Mouse (Mus musculus) limb, embryonic 10.5 days (tissue): Measurements from ENCODE around the gene 2310050C09Rik. TPM values are rescaled to one million over a fixed set of nuclear protein-coding genes. Genes with fewer than 3 reads are reported as not detected.

Source experiments
- DNase-seq: peaks from one replicate; pipeline ENCODE4 v3.0.0-alpha.2; 2017; ENCODE audit warnings: low spot score
- H3K27ac ChIP-seq: fragments of 300-500 bp; sonication (generic); 2 replicates; pipeline ENCODE4 v1.5.1; 2016; ENCODE audit warnings: mild to moderate bottlenecking
- H3K27me3 ChIP-seq: fragments of 300-500 bp; sonication (generic); 2 replicates; pipeline ENCODE4 v1.6.1; 2016; ENCODE audit warnings: low read depth, mild to moderate bottlenecking; ENCODE audit not compliant: poor library complexity, severe bottlenecking
- H3K36me3 ChIP-seq: fragments of 300-500 bp; sonication (generic); 2 replicates; pipeline ENCODE4 v1.6.1; 2016; ENCODE audit warnings: mild to moderate bottlenecking, moderate library complexity
- H3K4me1 ChIP-seq: fragments of 300-500 bp; sonication (generic); 2 replicates; pipeline ENCODE4 v1.6.1; 2016
- H3K4me3 ChIP-seq: fragments of 300-500 bp; sonication (generic); 2 replicates; pipeline ENCODE4 v1.5.1; 2016; ENCODE audit warnings: mild to moderate bottlenecking, moderate library complexity
- H3K9me3 ChIP-seq: fragments of 300-500 bp; sonication (generic); replicated peaks from 2 replicates; pipeline ENCODE4 v1.6.1; 2016; ENCODE audit warnings: mild to moderate bottlenecking
- WGBS: fragments of 180-500 bp; shearing (Covaris S2); methylation state at CpG from one replicate; pipeline ENCODE4 v1.1.7; 2016; 5-methylcytosine and 5-hydroxymethylcytosine counted together
- polyA plus RNA-seq: library from polyadenylated mRNA; unstranded; fragments of >200 nt; fragmentation: Nextera tagmentation; extraction: Ambion mirVana; gene quantifications from 2 replicates; pipeline ENCODE4 v1.2.1, GENCODE M21; 2016

2310050C09Rik gene
- polyA plus RNA-seq = not detected in 2 replicates

- 75% methylated on average over 4 of the region's 4 CpGs for WGBS
Measured at GRCm38 (mm10) chr3:92870116-92870515, at the start of gene 2310050C09Rik. 2310050C09Rik (minus strand) TSS chr3:92870216.

DNA sequence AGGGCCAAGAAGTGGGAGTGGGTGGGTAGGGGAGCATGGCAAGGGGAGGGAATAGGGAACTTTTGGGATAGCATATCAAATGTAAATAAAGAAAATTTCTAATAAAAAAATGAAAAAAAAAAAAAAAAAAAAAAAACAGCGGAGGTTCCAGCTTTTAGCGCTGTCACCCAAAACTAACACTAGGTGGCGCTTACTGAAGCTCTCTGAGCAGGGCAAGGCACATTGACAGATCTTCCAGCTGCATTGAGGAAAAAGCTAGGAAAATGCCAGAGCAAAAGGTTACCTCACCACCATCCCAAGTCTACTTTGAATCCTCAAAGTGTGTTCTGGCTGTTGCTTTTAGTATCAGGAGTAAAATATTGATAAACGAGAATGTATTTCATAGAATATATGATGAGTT lies 37.6 kb upstream of the 2310050C09Rik start:
- 30% methylated on average over 4 of the region's 4 CpGs for WGBS
- Histone ChIP-seq H3K27ac (no peak overlapping the region), H3K36me3 (no peaks in the 10 kb centered on the region), H3K27me3 (no peaks in the 10 kb centered on the region), H3K4me3 (no peak overlapping the region), H3K4me1 (no peaks in the 10 kb centered on the region), H3K9me3 (no peaks in the 10 kb centered on the region)
- DNase-seq = no peak

More at GRCm38 (mm10) chr3:92870116-92870515, at the start of gene 2310050C09Rik:
- Histone ChIP-seq H3K4me1 (no peaks in the 10 kb centered on the region), H3K4me3 (no peak within 1 kb of the TSS), H3K27me3 (no peaks in the 10 kb centered on the region), H3K36me3 (no peaks in the 10 kb centered on the region), H3K27ac (no peak within 1 kb of the TSS), H3K9me3 (no peaks in the 10 kb centered on the region)
- DNase-seq = no peak

DNA sequence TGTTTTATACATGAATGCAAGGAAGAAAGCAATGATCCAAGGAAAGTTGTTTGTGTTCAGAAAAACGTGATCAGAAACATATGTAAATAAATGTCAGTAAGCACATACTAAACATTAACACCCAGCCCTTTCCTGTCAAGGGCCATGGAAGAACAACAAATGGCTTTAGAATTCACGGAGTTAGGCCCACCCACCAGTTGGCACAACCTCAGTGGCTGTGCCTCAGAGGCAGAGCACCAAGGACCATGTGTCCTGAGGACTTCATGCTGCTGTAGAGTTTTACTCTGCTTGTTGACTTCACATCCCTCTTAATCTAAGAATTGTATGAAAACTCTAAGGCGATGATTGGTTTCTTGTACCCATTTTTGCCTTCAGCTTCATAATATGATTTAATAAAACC lies 35.2 kb upstream of the 2310050C09Rik start:
- H3K27ac ChIP-seq = no peak overlapping the region

GRCm38 (mm10) chr3:92903640-92904039 lies 33.6 kb upstream of the 2310050C09Rik start:
- no peaks in the 10 kb centered on the region for H3K4me1 ChIP-seq
- no peak overlapping the region for H3K4me3 ChIP-seq
- H3K27ac ChIP-seq = no peak overlapping the region
- 41% methylated on average over 4 of the region's 4 CpGs for WGBS
- no peak for DNase-seq
- H3K9me3 ChIP-seq = no peaks in the 10 kb centered on the region
- H3K36me3 ChIP-seq = no peaks in the 10 kb centered on the region
- H3K27me3 ChIP-seq = no peaks in the 10 kb centered on the region

More for the DNA sequence above, 35.2 kb upstream of the 2310050C09Rik start:
- no peaks in the 10 kb centered on the region for H3K27me3 ChIP-seq
- no peaks in the 10 kb centered on the region for H3K4me1 ChIP-seq
- 54% methylated on average over 3 of the region's 3 CpGs for WGBS
- H3K4me3 ChIP-seq = no peak overlapping the region
- DNase-seq = no peak
- no peaks in the 10 kb centered on the region for H3K9me3 ChIP-seq
- no peaks in the 10 kb centered on the region for H3K36me3 ChIP-seq

- DNase-seq = peak; percentile 52
- 26% methylated on average over 3 of the region's 3 CpGs for WGBS
- Histone ChIP-seq H3K4me3 (no peak overlapping the region), H3K9me3 (no peaks in the 10 kb centered on the region), H3K36me3 (no peaks in the 10 kb centered on the region), H3K27me3 (no peaks in the 10 kb centered on the region), H3K27ac (no peak overlapping the region), H3K4me1 (no peaks in the 10 kb centered on the region)
Measured at GRCm38 (mm10) chr3:92902992-92903391, 33.0 kb upstream of the 2310050C09Rik start.

- H3K27me3 ChIP-seq = no peaks in the 10 kb centered on the region
- WGBS = 64% methylated on average over 1 of the region's 1 CpGs
- no peaks in the 10 kb centered on the region for H3K9me3 ChIP-seq
- H3K4me1 ChIP-seq = no peaks in the 10 kb centered on the region
- H3K4me3 ChIP-seq = no peak overlapping the region
- H3K36me3 ChIP-seq = no peaks in the 10 kb centered on the region
- no peak for DNase-seq
- no peak overlapping the region for H3K27ac ChIP-seq
Measured at GRCm38 (mm10) chr3:92894489-92894888, 24.5 kb upstream of the 2310050C09Rik start.

DNA sequence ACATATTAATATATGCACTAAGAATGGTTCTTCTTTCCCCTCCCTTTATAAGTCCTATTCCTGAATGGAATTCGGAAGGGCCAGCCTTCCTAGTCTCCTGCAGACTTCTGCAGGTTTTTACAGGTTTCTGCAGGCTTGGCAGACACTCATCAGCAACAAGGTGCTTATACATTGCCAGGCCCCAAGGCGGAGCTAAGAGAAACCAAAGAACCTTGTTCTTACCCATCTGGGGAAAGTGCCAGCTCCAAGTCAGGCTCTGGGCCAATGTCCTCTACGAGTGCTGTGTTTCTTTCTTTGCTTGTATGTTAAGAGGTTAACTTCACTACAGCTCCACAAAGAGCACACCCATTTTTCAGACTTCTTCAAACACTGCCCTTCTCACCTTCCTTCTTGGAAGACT lies 24.0 kb upstream of the 2310050C09Rik start:
- H3K27me3 ChIP-seq = no peaks in the 10 kb centered on the region
- no peak for DNase-seq
- H3K27ac ChIP-seq = no peak overlapping the region
- no peak overlapping the region for H3K4me3 ChIP-seq
- H3K36me3 ChIP-seq = no peaks in the 10 kb centered on the region
- H3K9me3 ChIP-seq = no peaks in the 10 kb centered on the region
- H3K4me1 ChIP-seq = no peaks in the 10 kb centered on the region
- WGBS = 75% methylated on average over 3 of the region's 3 CpGs

- 95% methylated on average over 3 of the region's 3 CpGs for WGBS
- no peaks in the 10 kb centered on the region for H3K27me3 ChIP-seq
- H3K4me1 ChIP-seq = no peaks in the 10 kb centered on the region
- no peak for DNase-seq
- H3K4me3 ChIP-seq = no peak overlapping the region
- no peaks in the 10 kb centered on the region for H3K36me3 ChIP-seq
- no peak overlapping the region for H3K27ac ChIP-seq
- H3K9me3 ChIP-seq = no peaks in the 10 kb centered on the region
Measured at GRCm38 (mm10) chr3:92874180-92874579, 4.2 kb upstream of the 2310050C09Rik start.

- Histone ChIP-seq H3K9me3 (no peaks in the 10 kb centered on the region), H3K4me3 (no peak within 1 kb of the TSS), H3K27ac (no peak within 1 kb of the TSS), H3K4me1 (no peaks in the 10 kb centered on the region), H3K27me3 (no peaks in the 10 kb centered on the region), H3K36me3 (no peaks in the 10 kb centered on the region)
- WGBS = 91% methylated on average over 3 of the region's 3 CpGs
- DNase-seq = no peak
Measured at GRCm38 (mm10) chr3:92851186-92851585, 18.8 kb downstream of the 2310050C09Rik start, which contains the start of gene Lce1l. Lce1l (minus strand) TSS chr3:92851286.

DNA sequence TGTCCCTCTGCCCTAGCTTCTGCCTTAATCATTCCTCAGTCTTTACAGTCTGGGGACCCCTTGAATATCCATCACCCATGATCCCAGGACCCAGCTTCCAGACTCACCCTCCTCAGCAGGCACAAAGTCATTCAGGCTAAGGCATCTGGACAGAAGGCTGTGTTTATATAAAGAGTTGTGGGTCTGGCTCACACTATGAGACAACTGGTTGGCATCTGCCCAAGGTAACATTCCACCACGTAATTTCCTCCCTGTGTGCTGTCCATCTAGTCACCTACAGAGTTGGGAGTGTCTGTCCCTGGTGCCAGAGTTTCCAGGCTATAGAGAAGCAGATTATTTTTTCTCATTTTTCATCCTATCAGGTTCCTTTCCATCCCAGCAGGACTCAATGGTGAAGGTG lies 42.9 kb downstream of the 2310050C09Rik start, which contains the start of gene Kprp:
Gene Kprp (minus strand): TSS at position 140 of the 400 bp plus-strand sequence.
- H3K27me3 ChIP-seq = no peaks in the 10 kb centered on the region
- 71% methylated on average over 1 of the region's 1 CpGs for WGBS
- H3K9me3 ChIP-seq = no peaks in the 10 kb centered on the region; the same call in 1 of the 2 replicates
- DNase-seq = no peak
- H3K36me3 ChIP-seq = no peaks in the 10 kb centered on the region
- H3K27ac ChIP-seq = no peak within 1 kb of the TSS
- H3K4me3 ChIP-seq = no peak within 1 kb of the TSS
- no peaks in the 10 kb centered on the region for H3K4me1 ChIP-seq

GRCm38 (mm10) chr3:92825808-92826207 lies 44.2 kb downstream of the 2310050C09Rik start:
- Histone ChIP-seq H3K36me3 (no peaks in the 10 kb centered on the region), H3K27ac (no peak overlapping the region), H3K4me3 (no peak overlapping the region), H3K4me1 (no peaks in the 10 kb centered on the region), H3K9me3 (no peaks in the 10 kb centered on the region; the same call in 1 of the 2 replicates), H3K27me3 (no peaks in the 10 kb centered on the region)
- 36% methylated on average over 1 of the region's 1 CpGs for WGBS
- DNase-seq = no peak

Other genes with a start within 250 kb of the 2310050C09Rik start
- not detected in 2 replicates for gene Lce6a, start 248.6 kb downstream of the 2310050C09Rik start, polyA plus RNA-seq
- not detected in 2 replicates for gene Lce1a1, start 221.9 kb downstream of the 2310050C09Rik start, polyA plus RNA-seq
- gene Lce1b, start 213.3 kb downstream of the 2310050C09Rik start, polyA plus RNA-seq = not detected in 2 replicates
- not detected in 2 replicates for gene Lce1a2, start 199.9 kb downstream of the 2310050C09Rik start, polyA plus RNA-seq
- not detected in 2 replicates for gene Lce1c, start 191.0 kb downstream of the 2310050C09Rik start, polyA plus RNA-seq
- gene Lce1d, start 183.0 kb downstream of the 2310050C09Rik start, polyA plus RNA-seq = not detected in 2 replicates
- gene Lce1e, start 161.1 kb downstream of the 2310050C09Rik start, polyA plus RNA-seq = not detected in 2 replicates
- not detected in 2 replicates for gene Lce1f, start 149.9 kb downstream of the 2310050C09Rik start, polyA plus RNA-seq
- gene Gm38119, start 131.1 kb downstream of the 2310050C09Rik start, polyA plus RNA-seq = not detected in 2 replicates
- not detected in 2 replicates for gene Lce1g, start 117.9 kb downstream of the 2310050C09Rik start, polyA plus RNA-seq
- not detected in 2 replicates for gene Lce1h, start 105.2 kb downstream of the 2310050C09Rik start, polyA plus RNA-seq
- not detected in 2 replicates for gene Lce1i, start 91.3 kb downstream of the 2310050C09Rik start, polyA plus RNA-seq
- gene Lce1j, start 79.7 kb downstream of the 2310050C09Rik start, polyA plus RNA-seq = not detected in 2 replicates
- gene Lce1k, start 62.3 kb downstream of the 2310050C09Rik start, polyA plus RNA-seq = not detected in 2 replicates
- gene Kprp, start 43.0 kb downstream of the 2310050C09Rik start, polyA plus RNA-seq = not detected in 2 replicates
- not detected in 2 replicates for gene Lce1l, start 18.9 kb downstream of the 2310050C09Rik start, polyA plus RNA-seq
- gene Lce3a, start 56.0 kb upstream of the 2310050C09Rik start, polyA plus RNA-seq = not detected in 2 replicates
- gene Lce3b, start 62.8 kb upstream of the 2310050C09Rik start, polyA plus RNA-seq = not detected in 2 replicates
- gene Lce3c, start 74.3 kb upstream of the 2310050C09Rik start, polyA plus RNA-seq = not detected in 2 replicates
- gene Lce3d, start 87.2 kb upstream of the 2310050C09Rik start, polyA plus RNA-seq = not detected in 2 replicates
- not detected in 2 replicates for gene Lce3e, start 96.8 kb upstream of the 2310050C09Rik start, polyA plus RNA-seq
- gene Lce3f, start 122.0 kb upstream of the 2310050C09Rik start, polyA plus RNA-seq = not detected in 2 replicates
- 0.44 TPM in 1 of 2 replicates, not detected in the other for gene Crct1, start 145.5 kb upstream of the 2310050C09Rik start, polyA plus RNA-seq
- gene Lce1m, start 148.8 kb upstream of the 2310050C09Rik start, polyA plus RNA-seq = not detected in 2 replicates
- gene Gm4858, start 198.6 kb upstream of the 2310050C09Rik start, polyA plus RNA-seq = not detected in 2 replicates